Mouse (Mus musculus): ENCODE measurements around the gene Lsr. TPM values are rescaled to one million over a fixed set of nuclear protein-coding genes. Genes with fewer than 3 reads are reported as not detected.

Lsr gene
- 139 and 178 TPM in 2 replicates for polyA plus RNA-seq (2012; rRNA removed)

GRCm38 (mm10) chr7:30973251-30973500, at the start of gene Lsr:
Gene Lsr (minus strand): TSS chr7:30973464.

GRCm38 (mm10) chr7:30973501-30974289, 431 bp upstream of the Lsr start, which contains the start of gene Fam187b:
Gene Fam187b (plus strand): TSS chr7:30973790.

GRCm38 (mm10) chr7:30956756-30957366, 16.4 kb downstream of the Lsr start, which contains the start of gene Usf2:
Gene Usf2 (minus strand): TSS chr7:30956803.

GRCm38 (mm10) chr7:30943909-30944635, 29.2 kb downstream of the Lsr start, which contains the start of gene Hamp:
Gene Hamp (minus strand): TSS chr7:30944032.

DNA sequence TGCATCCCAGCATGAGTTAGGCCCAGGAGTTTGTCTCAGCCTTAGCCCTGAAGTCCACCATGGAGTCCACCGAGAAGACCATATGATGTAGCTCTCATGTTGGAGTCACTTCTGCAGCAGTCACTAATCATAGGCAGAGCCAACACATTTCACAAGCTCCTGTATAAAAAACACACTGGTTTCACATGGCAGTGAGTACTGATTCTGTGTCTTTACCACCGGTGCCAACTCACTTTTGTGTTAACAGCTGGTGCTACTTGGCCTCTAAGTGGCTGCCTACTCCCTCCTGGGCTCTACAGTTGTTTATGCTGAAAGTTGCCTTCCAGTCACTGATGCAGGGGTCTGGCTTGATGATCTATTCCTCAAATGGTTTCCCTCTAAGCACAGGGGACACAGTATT, 48.7 kb downstream of the Lsr start, which contains the start of gene Hamp2:
Gene Hamp2 (minus strand): TSS at position 101 of the 400 bp plus-strand sequence.

GRCm38 (mm10) chr7:30914732-30915131, 58.5 kb downstream of the Lsr start, which contains the start of gene Mag:
Gene Mag (minus strand): TSS chr7:30914873.

Other genes starting within 250 kb of the Lsr start
- gene Tmem147, start 243.9 kb downstream of the Lsr start, polyA plus RNA-seq (2012; rRNA removed), result 293 and 358 TPM in 2 replicates
- not detected in 2 replicates for gene Gapdhs, start 229.8 kb downstream of the Lsr start, polyA plus RNA-seq (2012; rRNA removed)
- 7.5 and 9.7 TPM in 2 replicates for gene Sbsn, start 222.0 kb downstream of the Lsr start, polyA plus RNA-seq (2012; rRNA removed)
- 36.0 and 40.0 TPM in 2 replicates for gene Dmkn, start 209.7 kb downstream of the Lsr start, polyA plus RNA-seq (2012; rRNA removed)
- not detected in 2 replicates for gene Krtdap, start 185.6 kb downstream of the Lsr start, polyA plus RNA-seq (2012; rRNA removed)
- 5.7 and 6.9 TPM in 2 replicates for gene Ffar2, start 149.7 kb downstream of the Lsr start, polyA plus RNA-seq (2012; rRNA removed)
- not detected in 2 replicates for gene Ffar3, start 117.3 kb downstream of the Lsr start, polyA plus RNA-seq (2012; rRNA removed)
- 0.02 and 0.07 TPM in 2 replicates for gene Ffar1, start 111.9 kb downstream of the Lsr start, polyA plus RNA-seq (2012; rRNA removed)
- 1.4 and 1.6 TPM in 2 replicates for gene Cd22, start 93.1 kb downstream of the Lsr start, polyA plus RNA-seq (2012; rRNA removed)
- 0.99 and 1.1 TPM in 2 replicates for gene Mag, start 58.6 kb downstream of the Lsr start, polyA plus RNA-seq (2012; rRNA removed)
- 3.6 and 6.3 TPM in 2 replicates for gene Hamp2, start 48.8 kb downstream of the Lsr start, polyA plus RNA-seq (2012; rRNA removed)
- gene Hamp, start 29.4 kb downstream of the Lsr start, polyA plus RNA-seq (2012; rRNA removed), result 2.3 and 5.6 TPM in 2 replicates
- gene Usf2, start 16.7 kb downstream of the Lsr start, polyA plus RNA-seq (2012; rRNA removed), result 245 and 388 TPM in 2 replicates
- gene Fam187b, start 326 bp upstream of the Lsr start, polyA plus RNA-seq (2012; rRNA removed), result 3.3 and 3.7 TPM in 2 replicates
- gene Fxyd5, start 69.0 kb upstream of the Lsr start, polyA plus RNA-seq (2012; rRNA removed), result 45.3 and 62.0 TPM in 2 replicates
- 10.8 and 13.2 TPM in 2 replicates for gene Fxyd7, start 78.0 kb upstream of the Lsr start, polyA plus RNA-seq (2012; rRNA removed)
- gene Fxyd1, start 83.7 kb upstream of the Lsr start, polyA plus RNA-seq (2012; rRNA removed), result 373 and 445 TPM in 2 replicates
- 5.8 and 6.0 TPM in 2 replicates for gene Lgi4, start 85.9 kb upstream of the Lsr start, polyA plus RNA-seq (2012; rRNA removed)
- gene Fxyd3, start 103.2 kb upstream of the Lsr start, polyA plus RNA-seq (2012; rRNA removed), result 28.6 and 41.3 TPM in 2 replicates
- 17.8 and 20.1 TPM in 2 replicates for gene Hpn, start 141.8 kb upstream of the Lsr start, polyA plus RNA-seq (2012; rRNA removed)
- gene Scn1b, start 153.5 kb upstream of the Lsr start, polyA plus RNA-seq (2012; rRNA removed), result 41.7 and 53.9 TPM in 2 replicates
- 237 and 249 TPM in 2 replicates for gene Gramd1a, start 182.4 kb upstream of the Lsr start, polyA plus RNA-seq (2012; rRNA removed)